Mouse (Mus musculus): ENCODE results near the gene Arhgef25.
A peak's percentile ranks its signal among the peaks of the same experiment; 100 is the strongest.
"Not testable (repeated sequence)": the region's sequence is repeated elsewhere in the genome, so short reads cannot be mapped to it uniquely, and the experiment has no call there.

Gene Arhgef25

DNA sequence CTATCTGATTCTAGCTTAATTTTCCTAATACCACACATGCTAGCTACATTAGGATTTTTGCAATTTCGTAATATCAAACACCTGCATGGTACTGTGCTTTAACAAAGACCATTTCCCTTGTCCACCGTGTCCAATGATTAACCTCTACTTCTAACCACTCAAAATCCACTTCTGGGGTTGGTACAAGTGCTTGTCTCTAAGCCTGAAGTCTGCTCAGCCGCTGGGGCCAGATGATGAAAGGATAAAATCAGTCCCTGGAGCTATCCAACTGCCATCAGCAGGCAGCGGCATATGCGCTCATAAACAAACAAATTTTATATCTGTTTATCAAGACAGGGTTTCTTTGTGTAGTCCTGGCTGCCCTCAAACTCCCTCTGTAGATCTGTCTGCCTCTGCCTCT, 14.7 kb upstream of the Arhgef25 start:
- no peak for DNase-seq (ENCODE audit: low spot score)

DNA sequence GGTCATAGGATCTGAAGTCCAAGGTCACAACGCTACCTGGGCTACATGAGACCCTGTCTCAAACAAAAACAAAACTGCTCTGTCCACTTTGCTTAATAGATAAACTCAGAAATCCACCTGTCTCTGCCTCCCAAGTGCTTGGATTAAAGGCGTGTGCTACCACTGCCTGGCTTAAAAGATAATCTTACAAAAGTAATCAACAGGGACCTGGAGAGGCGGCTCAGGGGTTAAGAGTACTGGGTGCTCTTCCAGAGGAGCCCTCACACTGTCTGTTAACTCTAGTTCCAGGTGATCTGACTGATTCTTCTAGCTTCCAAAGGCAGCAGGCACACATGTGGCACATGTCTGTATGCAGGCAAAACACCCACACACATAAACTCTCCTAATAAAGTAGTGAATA, 13.2 kb upstream of the Arhgef25 start:
- DNase-seq (ENCODE audit: low spot score), result no peak

DNA sequence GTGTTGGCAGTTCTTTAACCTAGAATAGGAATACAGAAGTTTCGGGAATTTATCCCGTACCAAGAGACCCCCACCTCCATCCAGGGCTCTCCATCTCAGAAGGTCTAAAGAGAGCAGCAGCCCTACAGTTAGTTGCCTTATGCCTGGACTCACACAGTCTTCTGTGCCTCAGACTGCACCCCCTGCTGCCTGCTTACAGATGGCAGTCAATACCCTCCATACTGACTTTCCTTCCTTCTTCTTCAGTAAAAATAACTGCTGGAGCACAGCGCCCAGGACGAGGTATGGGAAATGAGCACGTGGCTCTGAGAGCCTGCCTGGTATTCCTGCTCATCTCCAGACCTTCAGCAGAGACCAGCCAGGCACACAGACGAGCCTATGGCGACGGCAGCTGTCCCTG, 10.4 kb upstream of the Arhgef25 start:
- no peak for DNase-seq (ENCODE audit: low spot score)

DNA sequence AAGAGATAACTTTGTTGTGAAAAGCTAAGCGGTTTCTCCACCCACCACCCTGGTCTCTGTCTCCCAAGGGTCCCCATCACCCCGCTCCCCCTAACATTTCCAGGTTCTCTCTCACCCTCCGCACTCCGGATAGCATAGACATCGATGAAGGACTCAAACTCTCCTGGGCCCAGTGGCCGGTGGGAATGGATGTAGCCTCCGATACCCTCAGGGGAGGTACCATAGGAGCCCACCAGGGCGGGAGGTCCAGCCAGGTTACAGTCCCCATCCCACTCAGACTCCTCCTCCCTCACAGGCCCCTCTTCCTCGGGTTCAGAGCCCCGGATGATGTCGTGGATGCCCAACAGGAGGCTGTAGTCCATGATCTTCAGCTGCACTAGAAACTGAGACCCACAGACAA, 9.6 kb upstream of the Arhgef25 start:
- no peak for DNase-seq (ENCODE audit: low spot score)

DNA sequence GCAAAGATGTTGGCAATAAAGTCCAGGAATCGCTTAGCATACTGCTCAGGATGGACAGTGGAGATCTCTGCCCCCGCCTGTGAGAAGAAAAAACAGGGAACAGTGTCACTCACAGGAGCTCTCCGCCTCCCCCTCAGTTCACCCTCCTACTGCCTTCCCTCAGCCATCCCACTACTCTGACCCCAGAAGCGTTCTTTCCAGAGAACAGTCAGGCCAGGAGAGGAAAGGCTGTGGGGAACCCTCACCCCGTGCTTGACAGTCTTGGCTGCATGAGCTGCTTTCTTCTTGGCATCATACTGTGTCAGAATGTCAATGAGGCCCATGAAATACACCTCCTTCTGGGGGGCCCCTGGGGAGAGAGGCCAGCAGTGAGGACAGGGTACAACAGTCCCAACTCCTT, 9.2 kb upstream of the Arhgef25 start:
- no peak for DNase-seq (ENCODE audit: low spot score)

DNA sequence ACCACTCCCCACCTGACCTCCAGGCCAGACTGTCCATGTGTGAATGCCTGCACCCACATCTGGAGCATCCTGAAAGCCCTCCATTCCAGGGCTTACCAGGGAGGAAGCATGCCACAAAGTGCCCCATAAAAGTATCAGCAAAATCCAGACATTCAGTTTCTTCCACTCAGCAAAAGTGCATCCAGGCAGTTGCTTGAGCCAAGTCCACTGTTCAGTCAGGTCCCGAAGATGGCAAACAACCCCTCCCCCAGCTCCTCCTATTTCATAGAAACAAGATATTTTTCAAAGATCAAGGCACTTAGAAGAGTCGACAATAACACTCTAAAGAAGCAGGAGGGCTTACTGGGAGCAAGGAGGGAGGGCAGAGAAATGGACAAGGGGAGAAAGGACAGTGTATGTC, 8.6 kb upstream of the Arhgef25 start:
- DNase-seq (ENCODE audit: low spot score), result no peak

DNA sequence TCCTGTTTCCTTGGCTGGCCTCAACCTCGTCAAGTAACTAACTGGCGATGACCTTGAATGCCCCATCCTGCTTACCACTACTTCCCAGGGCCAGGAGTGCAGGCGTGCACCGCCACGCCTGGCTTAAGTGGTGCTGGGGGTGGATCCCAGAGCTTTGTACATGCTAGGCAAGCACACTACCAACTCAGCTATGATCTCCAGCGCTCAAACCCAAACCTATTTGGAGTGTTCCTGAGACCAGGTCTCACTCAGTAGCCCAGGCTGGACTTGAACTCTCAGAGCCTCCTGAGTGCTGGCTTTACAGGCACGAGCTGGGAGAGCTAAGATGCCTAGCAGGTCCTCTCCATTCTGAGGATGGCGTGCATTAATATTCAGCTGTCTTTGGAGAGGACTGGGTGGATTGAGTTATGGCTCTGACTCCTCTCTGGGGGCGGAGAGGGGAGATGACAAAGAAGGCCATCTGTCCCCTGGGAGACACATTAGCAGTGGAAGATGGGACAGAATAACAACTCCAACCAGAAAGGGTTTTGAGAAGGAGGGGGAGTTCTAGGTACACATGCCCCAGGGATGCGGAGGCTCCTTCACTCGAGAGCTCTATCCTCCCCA, 7.7 kb upstream of the Arhgef25 start:
- no peak for DNase-seq (ENCODE audit: low spot score)

DNA sequence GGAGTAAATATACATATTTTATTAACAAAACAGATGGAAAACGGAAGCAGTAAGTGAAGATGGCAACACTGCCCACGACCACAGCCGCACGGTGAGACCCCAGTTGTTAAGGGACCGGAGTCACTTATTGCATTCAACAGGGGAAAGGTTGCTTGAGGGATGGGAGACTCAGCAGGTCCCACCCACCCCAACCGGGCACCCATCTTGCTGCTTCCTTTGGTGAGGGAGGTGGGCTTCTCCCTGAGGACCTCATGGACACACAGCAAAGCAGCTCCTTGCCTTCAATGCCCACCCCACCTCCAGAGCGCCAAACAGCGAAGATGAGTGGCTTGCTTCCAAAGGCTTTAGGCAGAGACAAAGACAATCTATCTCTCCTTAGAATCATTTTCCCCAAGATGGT, 7.2 kb upstream of the Arhgef25 start:
- no peak for DNase-seq (ENCODE audit: low spot score)

DNA sequence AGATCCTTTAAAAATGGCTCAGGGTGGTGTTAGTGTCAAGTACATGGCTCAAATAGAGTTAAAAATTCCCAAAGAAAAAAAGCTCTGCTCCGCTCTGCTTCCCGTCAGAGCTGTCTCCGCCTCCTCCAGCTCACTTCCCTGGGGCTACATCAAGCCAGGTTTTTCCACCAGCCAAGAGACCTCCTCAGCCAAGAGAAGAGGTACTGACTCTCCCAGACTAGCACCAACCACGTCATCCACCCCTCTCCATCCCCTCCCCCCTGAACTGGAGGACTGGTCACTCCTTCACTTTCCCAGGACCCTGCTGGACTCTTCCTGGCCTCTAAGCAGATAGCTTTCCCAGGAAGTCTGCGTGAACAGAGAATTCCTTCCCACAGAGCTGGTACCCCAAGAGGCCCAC, 6.5 kb upstream of the Arhgef25 start:
- no peak for DNase-seq (ENCODE audit: low spot score)

DNA sequence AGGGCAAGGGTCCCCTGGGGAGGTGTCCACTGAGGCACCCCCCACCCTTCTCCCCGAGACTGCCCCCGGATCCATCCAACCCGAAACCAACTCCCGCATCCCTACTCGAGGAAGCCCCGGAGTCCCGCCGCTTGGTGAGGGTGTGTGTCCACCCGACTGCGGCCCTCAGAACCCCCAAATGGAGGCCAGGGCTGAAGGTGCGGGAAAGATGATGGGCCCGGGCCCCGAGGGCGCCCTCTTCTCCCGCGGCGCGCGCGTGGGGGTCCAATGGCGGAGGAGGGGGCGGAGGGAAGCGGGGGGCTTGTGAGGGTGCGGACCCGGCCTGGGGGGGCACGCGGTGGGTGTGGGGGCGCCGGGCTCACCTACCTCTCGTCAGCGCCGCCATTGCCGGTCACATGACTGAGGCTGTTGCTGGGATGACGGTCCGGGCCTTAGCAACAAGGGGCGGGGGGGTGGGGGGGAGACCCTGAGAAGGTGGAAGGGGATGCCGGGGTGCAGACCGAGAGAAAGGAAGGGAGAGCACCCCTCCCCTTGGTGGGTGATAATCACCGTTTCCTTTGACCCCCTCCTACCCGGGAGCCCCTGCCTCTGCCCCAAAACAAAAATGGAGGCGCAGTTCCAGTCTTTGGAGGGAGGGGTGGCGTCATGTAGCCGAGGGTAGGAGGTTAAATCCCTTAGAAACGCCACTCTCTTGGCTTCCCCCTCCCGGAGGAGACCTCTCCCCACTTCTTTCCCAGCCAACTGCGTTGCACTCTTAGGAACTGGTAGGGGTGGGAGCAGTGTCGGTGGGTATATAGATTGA, 5.6 kb upstream of the Arhgef25 start, which contains the start of gene Dtx3:
Dtx3 (minus strand) TSS at position 401 of the 802 bp plus-strand sequence.
- DNase-seq (ENCODE audit: low spot score), result peak; percentile 44

DNA sequence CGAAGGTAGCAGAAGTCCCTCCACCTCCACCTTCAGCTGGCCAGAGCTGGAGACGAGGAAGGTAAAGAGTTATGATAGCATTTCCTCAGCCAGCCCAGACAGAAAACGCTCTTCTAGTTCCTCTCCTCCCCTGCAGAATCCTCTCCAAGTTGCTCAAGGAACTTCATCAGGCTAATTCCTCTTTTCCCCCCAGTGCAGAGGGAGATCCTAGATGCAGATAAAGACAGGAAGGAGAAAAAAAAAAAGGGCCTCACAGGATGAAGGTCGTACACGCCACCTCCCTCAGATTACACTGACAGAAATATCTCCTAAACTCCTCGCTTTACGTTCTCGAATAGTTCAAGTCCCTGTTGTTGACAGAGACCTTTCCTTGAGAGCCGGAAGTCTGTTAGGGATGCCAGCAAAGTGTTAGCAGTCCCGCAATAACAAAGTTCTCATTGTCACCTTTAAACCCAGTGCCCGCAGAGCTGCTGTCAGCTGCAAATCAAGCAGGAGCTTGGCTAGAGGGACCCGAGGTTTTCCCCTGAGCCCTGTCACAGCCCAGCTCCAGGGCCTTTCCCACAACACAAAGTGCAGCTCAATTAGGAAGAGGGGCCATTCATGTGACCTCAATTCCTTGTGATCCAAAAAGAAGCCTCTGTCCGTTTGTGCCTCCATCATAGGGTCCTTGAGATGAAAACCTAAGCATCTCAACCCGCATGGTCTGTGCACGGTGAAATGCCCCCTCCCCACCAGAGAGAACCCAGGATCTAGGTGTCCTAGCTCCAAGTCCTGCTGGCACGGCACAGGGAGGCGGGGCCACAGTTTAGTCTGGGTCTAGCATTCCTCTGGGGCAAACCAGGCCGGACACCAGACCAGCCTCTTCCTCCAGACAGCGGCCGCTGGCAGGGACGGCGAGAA, 4.8 kb upstream of the Arhgef25 start:
- peak; percentile 66 for DNase-seq (ENCODE audit: low spot score)

DNA sequence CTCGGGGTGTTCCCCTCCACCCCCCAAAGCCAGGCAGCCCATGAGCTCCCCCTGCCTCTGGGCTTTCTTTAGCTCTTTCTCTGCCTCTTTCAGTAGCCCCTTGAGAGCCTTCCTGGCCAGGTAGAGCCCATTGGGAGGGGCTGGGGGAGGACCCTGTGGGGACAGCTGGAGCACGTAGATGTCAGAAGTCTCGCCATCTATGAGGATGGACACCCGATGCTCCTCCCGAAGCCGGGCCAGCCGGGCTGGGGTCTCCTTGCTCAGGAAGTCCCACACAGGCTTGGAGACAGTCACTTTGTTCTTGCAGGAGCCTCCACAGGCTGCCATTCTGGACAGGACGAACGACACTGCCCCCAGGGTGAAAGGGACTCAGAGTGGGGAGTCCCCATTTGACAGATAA, 3.1 kb upstream of the Arhgef25 start:
- no peak for DNase-seq (ENCODE audit: low spot score)

DNA sequence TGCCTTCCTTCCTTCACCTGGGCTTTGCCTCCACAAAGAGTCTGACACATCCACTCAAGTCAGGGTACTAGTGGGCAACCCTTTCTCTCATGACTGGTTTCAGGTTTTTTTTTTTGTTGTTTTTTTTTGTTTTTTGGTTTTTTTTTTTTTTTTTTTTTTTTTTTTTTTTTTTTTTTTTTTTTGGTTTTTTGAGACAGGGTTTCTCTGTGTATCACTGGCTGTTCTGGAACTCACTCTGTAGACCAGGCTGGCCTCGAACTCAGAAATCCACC, 2.1 kb upstream of the Arhgef25 start:
- DNase-seq (ENCODE audit: low spot score), result not testable (repeated sequence)

DNA sequence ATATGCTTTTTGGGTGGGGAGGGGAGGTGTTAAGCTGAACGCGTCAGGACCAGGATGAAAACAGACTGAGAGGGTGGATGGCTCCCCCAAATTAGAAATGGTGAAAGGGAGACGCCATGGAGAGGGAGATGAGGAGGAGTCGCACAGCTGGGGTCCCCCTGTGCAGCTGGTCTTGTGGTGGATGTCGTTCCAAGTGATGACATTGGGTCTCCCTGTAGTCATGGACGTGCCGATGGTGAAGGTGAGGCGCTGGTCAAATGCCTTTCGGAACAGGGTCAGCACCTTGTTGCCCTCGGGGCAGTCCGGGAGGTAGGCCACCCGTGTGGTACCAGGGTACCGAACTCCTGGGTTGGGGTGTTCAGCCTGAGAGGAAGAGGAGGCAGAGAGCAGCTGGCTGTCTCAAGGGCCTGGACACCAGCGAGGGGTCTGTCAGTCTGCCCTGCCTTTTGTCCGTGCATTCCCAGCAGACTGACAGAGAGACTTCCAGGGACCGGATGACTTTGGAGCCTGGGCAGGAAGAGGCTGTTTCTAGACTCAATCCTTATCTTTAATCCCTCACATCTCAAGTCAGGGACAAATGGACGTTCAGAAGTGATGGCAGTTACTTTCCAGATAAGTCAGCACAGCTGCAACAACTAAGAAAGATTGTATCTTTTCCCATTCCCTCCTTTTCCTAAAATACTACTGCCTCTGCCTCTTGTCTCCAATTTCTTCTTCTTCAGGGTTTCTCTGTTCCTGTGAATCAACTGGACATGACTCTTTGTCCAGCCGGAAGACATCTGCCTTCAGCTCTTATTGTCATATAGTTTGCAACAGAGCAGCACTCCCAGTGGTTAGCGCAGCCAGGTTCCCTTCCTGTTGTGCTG, 1.5 kb upstream of the Arhgef25 start:
- DNase-seq (ENCODE audit: low spot score), result no peak

DNA sequence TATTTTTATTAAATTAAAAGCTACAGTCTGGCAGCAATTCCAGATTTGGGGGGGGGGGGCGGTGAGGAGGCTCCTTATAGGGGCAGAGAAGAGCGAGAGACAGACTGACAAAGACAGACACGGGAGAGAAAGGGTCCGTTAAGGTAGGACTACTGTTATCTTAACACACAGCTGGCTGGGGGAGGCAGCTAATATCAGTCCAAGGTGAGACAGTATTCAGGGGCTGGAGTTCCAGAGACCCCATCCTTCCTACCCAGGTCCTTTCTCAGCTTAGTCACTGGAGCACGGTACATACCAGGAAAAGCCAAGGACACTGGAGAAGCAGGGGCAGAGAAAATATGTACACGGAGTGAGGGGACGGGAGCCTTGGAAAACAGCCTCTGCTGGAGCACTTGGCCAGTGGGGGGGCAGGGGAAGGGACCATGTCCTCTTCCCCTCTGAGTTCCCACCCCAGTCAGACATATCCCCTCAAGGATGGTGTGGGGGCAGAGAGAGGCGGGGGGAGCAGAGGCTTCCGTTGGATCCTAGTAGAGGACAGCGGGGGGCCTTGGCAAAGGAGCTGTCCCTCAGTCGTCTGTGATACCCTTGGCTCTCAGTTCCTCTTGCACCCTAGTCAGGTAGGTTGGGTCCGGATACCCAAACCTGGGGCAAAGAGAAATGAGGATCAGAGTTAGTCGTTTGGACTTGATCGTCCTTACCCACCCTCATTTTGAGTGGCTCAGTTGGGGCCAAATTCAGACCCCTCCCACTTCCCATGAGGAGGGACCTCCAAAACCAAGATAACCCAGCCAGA, 711 bp upstream of the Arhgef25 start:
- no peak for DNase-seq (ENCODE audit: low spot score)

DNA sequence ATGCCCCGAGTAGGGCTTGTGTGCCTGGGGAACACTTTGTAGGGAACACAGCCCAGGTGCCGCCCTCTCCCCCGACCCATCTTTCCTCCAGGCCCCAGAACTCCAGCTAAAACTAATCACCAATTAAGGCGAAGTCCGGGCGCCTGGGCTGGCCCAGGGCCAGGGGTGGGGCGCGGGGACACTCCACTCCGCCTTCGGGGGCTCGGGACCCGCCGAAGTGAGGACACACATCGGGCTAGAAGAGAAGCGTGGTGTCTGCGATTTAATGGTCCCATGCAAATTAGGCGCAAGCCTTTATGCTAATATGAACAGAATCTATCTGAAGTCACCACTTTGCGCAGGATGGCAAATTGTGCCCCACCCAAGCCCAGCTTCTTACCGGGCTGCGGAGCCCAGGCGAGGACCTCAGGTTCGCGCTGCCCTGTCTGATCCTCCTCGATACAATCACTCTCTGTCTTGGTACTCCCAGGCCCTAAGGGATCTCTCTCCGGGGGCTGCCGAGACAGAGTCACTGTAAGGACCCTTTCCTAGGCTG, 700 bp downstream of the Arhgef25 start:
- peak; percentile 47 for DNase-seq (ENCODE audit: low spot score)

DNA sequence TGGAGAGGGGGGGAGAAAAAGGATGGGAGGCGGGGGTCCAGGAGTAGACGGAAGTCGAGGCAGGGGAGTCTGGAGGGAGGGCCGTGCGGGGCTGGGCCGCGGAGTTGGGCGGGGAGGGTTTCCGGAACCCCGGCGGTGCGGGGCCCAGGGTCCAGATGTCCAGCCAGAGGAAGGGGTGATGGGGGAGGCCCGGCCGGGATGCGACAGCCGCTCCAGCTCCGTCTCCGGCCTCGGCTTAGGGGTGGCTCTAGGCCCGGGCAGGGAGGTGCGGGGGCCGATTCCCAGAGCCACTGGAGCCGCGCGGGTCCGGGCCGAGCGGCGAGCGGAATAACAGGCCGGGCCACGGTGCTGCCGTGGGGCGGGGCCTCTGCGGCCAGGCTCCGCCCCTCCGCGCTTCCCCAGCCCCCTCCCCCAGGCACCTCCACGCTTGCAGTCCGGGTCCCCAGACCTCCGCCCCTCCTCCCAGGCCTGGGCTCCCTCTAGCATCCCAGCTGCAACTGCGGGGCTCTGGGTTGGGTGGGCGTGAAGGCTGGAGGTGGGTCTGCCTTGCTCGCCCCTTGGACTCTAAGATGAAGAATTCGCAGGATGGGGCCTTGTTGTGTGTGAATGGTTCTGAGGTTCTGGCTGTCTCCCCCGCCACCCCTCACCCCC, 1.3 kb downstream of the Arhgef25 start:
- DNase-seq (ENCODE audit: low spot score), result peak; percentile 63

DNA sequence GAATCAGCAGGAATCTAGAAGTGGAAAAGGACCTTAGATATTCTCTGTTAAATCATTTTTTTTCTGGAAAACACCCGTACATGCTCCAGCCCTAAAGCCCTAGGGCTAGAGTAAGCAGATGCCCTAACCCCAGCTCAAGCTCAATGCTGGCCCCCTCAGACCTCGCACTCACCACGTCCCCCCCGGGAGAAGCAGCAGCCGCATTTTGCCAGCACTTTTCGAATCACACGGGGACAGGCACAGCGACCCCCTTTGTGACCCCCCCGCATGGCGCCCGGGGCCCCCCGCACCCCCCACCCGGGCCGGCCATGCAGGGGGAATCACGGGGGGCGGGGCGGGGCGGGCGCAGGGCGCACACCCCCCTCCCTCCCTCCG, 1.8 kb downstream of the Arhgef25 start:
- no peak for DNase-seq (ENCODE audit: low spot score)

DNA sequence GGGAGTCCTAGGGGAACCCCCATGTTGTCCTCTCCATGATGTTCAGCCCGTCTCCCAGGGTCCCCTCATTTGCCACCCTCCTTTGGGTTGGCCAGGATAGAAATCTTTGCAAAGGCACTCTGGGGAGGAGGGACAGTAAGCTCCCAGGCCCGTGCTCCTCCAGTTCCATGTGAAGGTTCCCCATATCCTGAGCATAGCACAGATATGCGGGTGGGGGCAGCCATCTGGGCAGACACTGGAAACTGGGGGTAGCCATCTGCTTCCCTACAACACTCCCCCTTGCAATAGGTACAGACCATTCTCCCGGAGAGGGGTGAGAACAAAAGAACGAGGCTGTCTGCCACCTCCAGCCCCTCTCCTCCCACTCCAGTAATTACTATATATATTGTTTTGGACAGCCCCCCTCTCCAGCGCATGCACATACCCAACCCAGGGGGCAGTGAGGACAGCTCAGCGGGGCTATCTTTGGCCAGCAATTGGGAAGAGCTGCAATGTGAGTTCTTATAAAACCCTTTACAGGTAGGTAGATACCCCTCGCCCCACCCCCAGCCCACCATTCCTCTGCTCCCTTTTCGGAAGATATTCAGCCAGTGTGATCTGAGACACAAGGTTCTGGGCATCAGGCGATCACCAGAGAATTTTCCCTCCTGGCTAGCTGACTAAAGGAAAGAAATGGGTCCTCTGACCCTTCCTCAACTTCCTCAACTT, 2.4 kb downstream of the Arhgef25 start:
- DNase-seq (ENCODE audit: low spot score), result no peak

DNA sequence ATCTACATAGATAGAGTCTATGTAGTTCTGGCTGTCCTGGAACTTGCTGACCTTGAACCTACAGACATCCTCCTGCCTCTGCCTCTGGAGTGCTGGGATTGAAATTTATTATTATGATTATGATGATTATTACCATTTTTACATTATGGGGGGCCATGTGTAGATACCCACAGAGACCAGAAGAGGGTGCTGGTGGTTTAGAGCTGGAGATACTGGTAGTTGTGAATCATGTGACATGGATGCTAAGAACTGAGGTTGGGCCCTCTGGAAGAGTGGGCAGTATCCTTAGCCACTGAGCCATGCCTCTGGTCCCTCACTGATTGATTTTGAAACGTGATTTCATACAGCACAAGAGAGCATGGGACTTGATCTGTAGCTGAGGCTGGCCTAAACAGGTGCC, 3.4 kb downstream of the Arhgef25 start:
- no peak for DNase-seq (ENCODE audit: low spot score)
